Mouse (Mus musculus): ENCODE measurements around the gene Tmem268.

Tmem268 gene

DNA sequence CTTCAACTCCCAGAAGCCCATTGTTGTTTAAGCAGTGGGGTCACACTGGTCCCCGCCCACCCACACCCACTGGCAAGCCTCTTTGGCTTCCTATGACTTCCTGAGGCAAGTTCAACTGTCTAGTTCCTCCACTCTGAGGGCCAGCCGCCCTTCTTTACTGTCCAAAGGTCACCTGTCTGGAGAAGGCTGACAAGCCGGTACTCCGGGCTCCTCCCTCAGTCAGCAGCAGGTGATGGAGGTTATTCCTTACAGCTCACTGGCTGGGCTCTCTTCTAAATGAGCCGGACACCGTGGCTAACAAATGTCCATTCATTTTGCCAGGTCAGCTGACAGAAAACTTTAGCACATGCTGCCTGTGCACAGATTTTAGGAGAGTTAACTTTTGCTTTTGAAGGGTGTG, 42.2 kb downstream of the Tmem268 start:
- DNase-seq (ENCODE audit: extremely low spot score): no peak

- DNase-seq (ENCODE audit: extremely low spot score): no peak
Observed at GRCm38 (mm10) chr4:63601263-63601662, 42.7 kb downstream of the Tmem268 start.

DNA sequence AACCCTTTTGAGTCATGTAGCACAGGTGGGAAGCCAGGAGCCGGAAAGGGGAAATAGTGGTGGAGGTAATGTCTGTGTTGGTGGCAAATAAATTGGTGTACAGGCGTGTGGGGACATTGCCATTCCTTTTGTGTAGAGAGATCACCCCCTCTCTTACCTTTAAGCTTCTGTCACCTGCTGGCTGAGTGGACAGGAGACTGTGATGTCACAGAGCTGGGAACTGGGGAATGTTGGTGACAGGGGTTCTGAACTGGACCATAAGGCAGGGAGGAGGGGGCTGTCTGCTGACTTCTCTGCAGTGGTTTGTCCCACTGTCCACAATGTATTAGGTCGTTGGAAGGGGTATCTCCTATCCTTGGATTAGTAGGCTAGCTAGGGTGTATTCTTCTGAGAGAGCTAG, 46.4 kb downstream of the Tmem268 start, which contains the start of gene Gm11213:
Gene Gm11213 (minus strand): TSS at position 317 of the 400 bp plus-strand sequence.
- DNase-seq (ENCODE audit: extremely low spot score): no peak

DNA sequence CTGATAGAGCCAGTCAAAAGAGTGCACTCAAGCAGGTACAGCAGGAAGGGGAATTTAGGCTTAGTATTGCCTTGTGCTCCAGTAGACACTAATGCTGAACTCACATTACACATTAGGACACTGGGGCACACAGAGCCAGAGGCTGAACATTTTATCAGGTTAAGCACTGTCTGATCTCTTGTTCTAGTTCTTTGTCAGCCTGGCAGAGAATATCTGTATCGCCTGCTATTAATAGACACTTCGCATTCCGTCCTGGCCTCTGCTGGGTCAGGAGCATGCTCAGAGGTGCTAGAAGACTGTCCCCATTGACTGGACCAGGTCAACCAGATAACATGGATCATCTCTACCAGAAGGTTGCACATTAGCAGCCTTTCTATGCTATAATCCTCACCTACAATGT, 47.0 kb downstream of the Tmem268 start:
- no peak for DNase-seq (ENCODE audit: extremely low spot score)

DNA sequence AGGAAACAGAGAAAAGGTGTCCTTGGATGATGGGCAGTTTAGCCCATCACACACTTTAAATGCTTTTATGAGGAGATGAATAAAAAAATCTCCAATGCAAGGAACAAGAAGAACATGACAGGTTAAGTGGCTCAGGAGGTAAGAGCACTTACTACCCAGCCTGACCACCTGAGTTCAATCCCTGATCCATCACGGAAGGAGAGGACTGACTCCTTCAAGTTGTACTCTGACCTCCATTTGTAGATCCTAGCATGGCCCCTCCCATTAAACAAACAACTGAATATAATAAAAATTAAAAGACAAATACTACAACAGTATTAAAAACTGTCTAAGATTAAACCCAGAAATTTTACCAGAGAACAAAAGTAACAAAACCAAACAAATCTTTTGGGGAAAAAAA, 47.4 kb downstream of the Tmem268 start:
- DNase-seq (ENCODE audit: extremely low spot score): no peak

DNA sequence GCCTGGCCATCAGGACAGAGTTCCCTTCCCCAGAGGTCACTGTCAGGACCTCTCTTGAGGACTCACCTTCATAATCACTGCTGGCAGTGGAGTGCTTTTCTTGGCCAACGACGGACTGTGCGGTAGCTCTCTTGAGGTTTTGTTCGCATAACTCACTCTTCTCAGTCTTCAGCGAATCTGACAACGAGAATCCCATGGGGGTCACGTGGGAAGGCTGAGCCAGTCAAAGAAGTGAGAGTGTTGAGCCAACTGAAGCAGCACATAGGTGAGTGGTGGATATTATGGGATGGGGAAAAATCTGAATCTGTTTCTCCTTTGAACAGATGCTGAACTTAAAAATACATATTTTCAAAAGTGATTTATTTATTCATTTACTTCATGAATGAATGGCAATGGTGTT, 49.8 kb downstream of the Tmem268 start:
- no peak for DNase-seq (ENCODE audit: extremely low spot score)

- DNase-seq (ENCODE audit: extremely low spot score): no peak
Observed at GRCm38 (mm10) chr4:63621861-63622260, 63.3 kb downstream of the Tmem268 start.

GRCm38 (mm10) chr4:63622378-63622835, 63.8 kb downstream of the Tmem268 start, which contains the start of gene Tex48:
TSS of gene Tex48 (minus strand) at chr4:63622428.
- peak; percentile 48 for DNase-seq (ENCODE audit: extremely low spot score)

- DNase-seq (ENCODE audit: extremely low spot score): no peak
Observed at GRCm38 (mm10) chr4:63625563-63626080, 67.0 kb downstream of the Tmem268 start.

DNA sequence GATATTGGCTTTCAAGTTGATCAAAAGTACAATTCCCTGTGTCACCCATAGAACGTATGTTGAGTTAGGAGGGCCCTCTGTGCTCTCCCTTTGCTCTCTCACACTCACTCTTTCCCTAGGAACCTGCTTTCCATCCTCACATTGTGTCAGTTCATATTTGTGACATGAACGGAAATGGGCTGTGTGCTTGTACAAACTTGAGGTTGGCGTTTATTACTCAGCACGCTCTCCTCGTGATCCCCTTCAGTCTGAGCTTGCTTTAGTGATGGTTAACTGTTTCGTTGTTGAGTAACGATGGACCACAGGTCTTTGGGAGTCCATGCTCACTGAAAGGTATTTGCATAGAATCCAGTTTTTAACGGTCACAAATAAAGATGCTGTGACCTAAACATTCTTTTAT, 68.5 kb downstream of the Tmem268 start:
- DNase-seq (ENCODE audit: extremely low spot score): no peak

DNA sequence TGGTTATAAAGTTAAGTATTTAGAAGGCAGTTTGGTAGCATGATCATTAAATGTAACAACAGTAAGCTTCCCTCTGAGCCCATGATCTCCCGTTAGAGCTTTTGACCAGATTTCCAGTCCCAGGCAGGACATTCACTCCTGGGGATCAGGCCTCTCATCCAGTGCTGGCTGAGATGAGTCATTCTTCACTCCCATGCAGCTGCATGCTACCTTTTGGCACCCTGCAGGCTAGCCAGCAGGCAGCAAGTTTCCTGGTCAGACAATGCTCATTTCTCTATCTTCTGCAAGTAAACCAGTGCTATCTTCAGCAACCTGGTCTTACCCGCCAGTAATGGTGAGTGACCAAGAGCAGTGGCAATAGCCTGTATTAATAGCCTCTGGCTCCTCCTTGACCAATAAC, 74.6 kb downstream of the Tmem268 start:
- DNase-seq (ENCODE audit: extremely low spot score): no peak

Data from embryo, embryonic 9.5 days (tissue).